Mouse (Mus musculus): ENCODE measurements at regions not wholly inside any gene's neighbourhood (a gene's known extent, or its start where the extent isn't known, plus 50 kb on each side); places are given as distances from the start of the nearest gene placed in this dataset.

- DNase-seq (ENCODE audit: low spot score), result no peak
These were observed 225.2 kb upstream of the Myocd start for GRCm38 (mm10) chr11:65495034-65495433.

GRCm38 (mm10) chr11:65490426-65490825, 220.6 kb upstream of the Myocd start:
- no peak for DNase-seq (ENCODE audit: low spot score)

- no peak for DNase-seq (ENCODE audit: low spot score)
These were observed 206.2 kb upstream of the Myocd start for GRCm38 (mm10) chr11:65475821-65476540.

GRCm38 (mm10) chr11:65475302-65475701, 205.5 kb upstream of the Myocd start:
- DNase-seq (ENCODE audit: low spot score), result peak; percentile 31

GRCm38 (mm10) chr11:65469762-65470741, 200.3 kb upstream of the Myocd start:
- no peak for DNase-seq (ENCODE audit: low spot score)

- no peak for DNase-seq (ENCODE audit: low spot score)
These were observed 191.3 kb upstream of the Myocd start for GRCm38 (mm10) chr11:65461044-65461443.

- DNase-seq (ENCODE audit: low spot score), result no peak
These were observed 178.6 kb upstream of the Myocd start for GRCm38 (mm10) chr11:65448436-65448835.

GRCm38 (mm10) chr11:65443466-65444024, 173.8 kb upstream of the Myocd start:
- DNase-seq (ENCODE audit: low spot score), result no peak

GRCm38 (mm10) chr11:65435699-65436161, 165.9 kb upstream of the Myocd start:
- no peak for DNase-seq (ENCODE audit: low spot score)

- DNase-seq (ENCODE audit: low spot score), result no peak
These were observed 152.1 kb upstream of the Myocd start for GRCm38 (mm10) chr11:65421889-65422288.

- no peak for DNase-seq (ENCODE audit: low spot score)
These were observed 138.8 kb upstream of the Myocd start for GRCm38 (mm10) chr11:65408621-65409020.

- DNase-seq (ENCODE audit: low spot score), result no peak
These were observed 132.8 kb upstream of the Myocd start for GRCm38 (mm10) chr11:65402460-65403154.

- no peak for DNase-seq (ENCODE audit: low spot score)
These were observed 119.4 kb upstream of the Myocd start for GRCm38 (mm10) chr11:65389238-65389637.

GRCm38 (mm10) chr11:65386291-65387061, 116.7 kb upstream of the Myocd start:
- peak; percentile 8 for DNase-seq (ENCODE audit: low spot score)

GRCm38 (mm10) chr11:65375361-65375760, 105.6 kb upstream of the Myocd start:
- no peak for DNase-seq (ENCODE audit: low spot score)

GRCm38 (mm10) chr11:65373136-65373535, 103.3 kb upstream of the Myocd start:
- no peak for DNase-seq (ENCODE audit: low spot score)

GRCm38 (mm10) chr11:65372309-65372811, 102.6 kb upstream of the Myocd start:
- no peak for DNase-seq (ENCODE audit: low spot score)

- peak; percentile 31 for DNase-seq (ENCODE audit: low spot score)
These were observed 98.0 kb upstream of the Myocd start for GRCm38 (mm10) chr11:65367825-65368224.

- DNase-seq (ENCODE audit: low spot score), result peak; percentile 24
These were observed 97.0 kb upstream of the Myocd start for GRCm38 (mm10) chr11:65366677-65367370.
